Mouse (Mus musculus) heart, adult 8-10 months (tissue): Measurements from ENCODE around the gene Tbcb. TPM values are rescaled to one million over a fixed set of nuclear protein-coding genes. Genes with fewer than 3 reads are reported as not detected.
"Not testable (repeated sequence)": the region's sequence is repeated elsewhere in the genome, so short reads cannot be mapped to it uniquely, and the experiment has no call there.

Experiments
- DNase-seq: peaks from one replicate; pipeline ENCODE4 v3.0.0; 2022; ENCODE audit warnings: low spot score
- total RNA-seq, 4 experiments: library from RNA; stranded (reverse); gene quantifications; 2 replicates each; pipeline ENCODE4 v1.2.4; 2022

Gene Tbcb
- total RNA-seq = 10 to 100 TPM; 51.2 to 62.4 (median 57.6) TPM

DNA sequence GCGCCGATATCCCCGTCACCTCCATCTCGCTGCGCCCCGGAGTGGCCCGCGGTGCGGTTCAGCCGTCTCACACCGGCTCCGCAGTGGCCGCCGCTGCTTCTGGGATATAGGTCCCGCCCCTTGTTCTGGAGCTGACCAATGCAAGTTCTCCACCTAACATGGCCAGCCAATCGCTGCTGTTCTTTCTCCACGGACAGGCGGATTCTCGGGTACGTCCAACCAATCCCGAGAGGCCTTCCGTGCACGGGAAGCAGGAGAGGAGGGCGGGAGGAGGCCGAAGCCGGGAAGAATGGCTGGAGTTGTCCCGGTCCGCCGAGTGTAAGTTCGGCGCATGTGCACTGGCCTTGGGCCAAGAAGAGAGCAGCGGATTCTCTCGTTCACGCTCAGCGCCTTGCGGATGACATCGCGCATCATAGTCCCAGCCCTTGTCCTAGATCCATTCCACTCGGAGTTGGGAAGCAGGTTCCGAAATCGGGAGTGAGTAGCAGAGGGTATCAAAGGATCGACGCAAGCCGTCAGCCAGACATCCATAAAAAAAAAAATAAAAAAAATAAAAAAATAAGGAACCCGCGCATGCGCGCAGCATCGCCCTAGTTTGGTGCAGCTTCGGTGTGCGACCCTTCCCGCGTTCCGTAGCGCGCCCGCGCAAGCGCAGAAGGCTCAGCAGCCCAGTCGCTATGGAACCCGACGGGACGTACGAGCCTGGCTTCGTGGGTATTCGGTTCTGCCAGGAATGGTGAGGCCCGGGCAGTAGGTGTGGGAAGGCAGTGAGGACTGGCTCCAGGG lies at the start of gene Tbcb, which contains the start of gene Polr2i:
Tbcb (minus strand) TSS at position 604 of the 786 bp plus-strand sequence.
Polr2i (plus strand) TSS at position 280 of the 786 bp plus-strand sequence.
- peak; percentile 98 for DNase-seq

DNA sequence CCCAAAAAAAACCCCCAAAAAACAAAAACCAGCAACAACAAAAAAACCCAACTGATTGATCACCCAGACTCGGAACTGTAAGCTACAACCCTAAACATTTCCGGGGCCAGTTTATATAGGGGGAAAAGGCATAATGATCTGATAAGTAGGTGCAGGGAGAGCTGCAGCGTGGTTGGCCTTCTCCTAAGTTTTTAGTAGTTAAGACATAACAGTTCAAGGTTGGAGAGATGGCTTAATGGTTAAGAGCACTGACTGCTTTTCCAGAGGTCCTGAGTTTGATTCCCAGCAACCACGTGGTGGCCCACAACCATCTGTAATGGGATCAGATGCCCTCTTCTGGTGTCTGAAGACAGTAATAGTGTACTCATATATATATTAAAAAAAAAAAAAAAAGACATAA lies 49.5 kb upstream of the Tbcb start:
- no peak for DNase-seq

DNA sequence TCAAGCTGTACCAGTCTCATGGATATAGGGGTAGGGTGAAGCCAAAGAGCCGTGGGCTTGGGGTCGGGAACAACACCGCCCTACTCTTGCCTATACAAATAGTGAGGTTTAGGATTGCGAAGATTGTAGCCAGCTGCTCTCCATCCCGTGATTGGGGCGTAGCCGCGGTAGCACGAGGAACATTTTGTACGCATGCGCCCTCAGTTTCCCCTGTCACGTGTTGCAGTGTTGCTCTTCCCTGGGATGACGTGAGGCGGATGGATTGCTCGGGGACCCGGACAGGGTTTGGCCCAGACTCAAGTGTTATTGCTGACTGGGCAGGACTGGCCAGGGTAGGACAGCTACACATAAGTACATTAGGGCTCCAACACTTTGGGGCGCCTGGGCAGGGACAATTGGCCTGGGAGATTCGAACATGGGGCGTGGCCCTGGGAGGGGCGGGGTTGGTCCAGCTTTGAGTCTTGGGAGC lies 48.6 kb upstream of the Tbcb start:
- peak; percentile 91 for DNase-seq

DNA sequence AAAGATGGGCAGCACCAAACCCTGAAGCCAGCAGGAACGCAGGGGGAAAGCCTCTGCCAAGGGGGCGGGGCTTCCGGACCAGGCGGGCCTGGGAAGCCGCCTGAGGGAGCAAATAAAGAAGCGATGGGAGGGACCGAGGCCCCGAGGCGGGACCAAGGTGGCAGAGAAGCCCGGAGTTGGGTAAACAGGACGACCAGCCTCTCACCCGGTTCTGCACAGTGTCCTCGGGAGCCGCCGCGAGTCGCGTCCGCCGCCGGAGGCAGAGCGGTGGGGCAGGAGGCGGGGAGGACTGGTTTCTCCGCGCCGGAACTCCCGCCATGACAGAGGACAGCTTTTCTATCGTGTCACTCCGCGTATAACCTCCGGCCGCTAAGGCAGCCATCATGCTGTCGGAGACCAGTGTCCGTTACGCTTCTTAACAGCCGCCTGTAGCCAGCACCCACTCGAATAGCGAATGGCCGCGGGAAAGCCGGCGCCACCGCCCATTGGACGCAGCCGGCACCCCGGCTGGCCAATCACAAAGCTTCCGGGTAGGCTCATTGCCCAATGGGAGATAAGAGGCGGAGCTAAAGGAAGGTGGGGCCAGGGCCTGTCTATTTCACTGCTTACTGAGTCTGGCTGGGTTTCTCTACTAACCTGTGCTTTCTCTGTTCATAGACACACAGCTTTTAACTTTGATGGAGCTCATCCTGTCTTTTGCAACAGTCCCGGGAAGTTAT lies 48.0 kb upstream of the Tbcb start, which contains the start of the genes Thap8 and Wdr62:
Thap8 (plus strand) TSS at position 144 of the 719 bp plus-strand sequence.
Wdr62 (minus strand) TSS at position 469 of the 719 bp plus-strand sequence.
- DNase-seq = peak; percentile 91

DNA sequence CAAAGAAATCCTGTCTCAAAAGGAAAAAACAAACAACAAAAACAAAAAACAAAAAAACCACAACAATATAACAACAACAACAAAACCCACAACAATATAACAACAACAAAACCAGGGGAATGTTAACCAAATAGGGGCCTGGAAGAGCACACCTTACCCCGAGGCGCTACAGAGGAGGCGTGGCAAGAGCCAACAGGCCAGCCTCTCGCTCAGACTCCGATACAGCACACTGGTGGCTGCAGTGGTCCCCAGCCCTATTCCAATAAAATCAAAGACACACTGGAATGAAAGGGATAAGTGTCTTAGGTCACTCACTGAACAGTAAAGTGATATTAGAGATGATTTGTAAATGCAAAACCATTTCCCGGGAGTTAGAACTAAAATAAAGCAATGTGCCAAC lies 47.5 kb upstream of the Tbcb start:
- no peak for DNase-seq

DNA sequence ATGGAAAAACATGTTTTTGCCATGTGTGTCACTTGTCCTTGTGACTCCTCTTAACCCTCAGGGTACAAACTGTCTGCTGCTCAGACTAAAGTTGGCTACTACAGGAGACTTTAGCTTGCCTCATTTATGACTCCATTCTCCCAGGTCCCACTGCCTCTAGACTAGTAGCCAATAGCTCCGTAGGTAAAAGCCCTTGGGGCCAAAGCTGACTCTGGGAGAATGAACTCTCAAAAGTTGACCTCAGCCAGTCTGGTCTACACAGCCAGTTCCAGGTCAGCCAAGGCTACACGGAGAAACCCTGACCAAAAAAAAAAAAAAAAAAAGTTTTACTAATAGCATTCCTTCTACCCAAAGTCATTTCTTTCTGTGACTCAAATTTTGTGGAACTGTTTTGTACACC lies 46.8 kb upstream of the Tbcb start:
- no peak for DNase-seq

DNA sequence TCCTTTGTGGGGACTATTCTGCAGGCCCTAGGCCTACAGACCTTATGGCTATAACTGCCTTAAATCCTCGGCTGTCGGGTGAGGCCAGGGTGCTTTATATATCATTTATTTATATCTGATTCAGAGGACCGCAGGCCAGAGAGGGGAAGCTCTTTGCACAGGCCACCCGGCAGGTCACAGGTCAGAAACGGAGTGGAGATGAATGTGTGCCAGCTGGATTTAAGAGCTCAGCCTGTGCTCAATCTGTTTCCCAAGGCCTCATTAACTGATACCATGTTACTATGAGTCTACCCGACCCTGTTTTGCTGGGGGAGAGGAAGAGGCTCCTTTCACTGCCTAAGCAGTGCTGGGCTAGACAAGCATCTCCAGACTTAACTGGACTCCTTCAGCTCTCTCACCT lies 42.3 kb upstream of the Tbcb start:
- DNase-seq = no peak

DNA sequence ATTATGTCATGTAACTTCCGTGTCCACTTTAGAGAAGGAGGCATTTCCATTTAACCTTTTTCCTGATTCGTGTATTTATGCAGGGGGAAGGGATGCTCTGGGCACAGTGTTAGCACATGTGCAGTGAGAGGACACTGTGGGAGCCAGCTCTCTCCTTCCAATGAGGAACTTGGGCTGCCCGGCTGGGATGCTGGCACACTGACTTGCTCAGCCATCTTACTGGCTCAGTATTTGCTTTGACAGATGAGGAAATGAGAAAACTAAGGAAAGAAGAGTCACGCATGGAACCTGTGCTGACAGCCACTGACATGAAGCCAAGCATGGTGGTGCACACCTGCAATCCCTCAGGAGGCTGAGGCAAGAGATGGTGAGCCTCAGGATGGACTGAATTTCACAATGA lies 37.6 kb upstream of the Tbcb start:
- DNase-seq = no peak

DNA sequence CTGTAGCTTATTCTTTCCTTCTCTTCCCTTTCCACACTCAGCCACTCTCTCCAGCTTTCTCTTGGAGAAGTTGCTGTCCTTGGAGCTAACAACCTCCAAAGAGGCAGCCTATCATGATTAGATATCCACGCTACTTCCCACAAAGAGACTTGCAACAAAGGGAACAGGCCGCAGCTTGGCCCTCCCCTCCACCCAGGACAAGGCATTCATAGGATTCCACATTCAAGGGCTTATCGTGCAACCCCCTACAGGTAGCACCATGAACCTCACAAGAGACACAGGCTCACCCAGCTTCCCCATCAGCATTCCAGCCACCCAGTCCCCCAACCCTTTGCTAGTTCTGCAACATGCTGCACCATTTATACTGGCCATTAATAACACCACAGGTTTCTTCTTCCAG lies 34.7 kb upstream of the Tbcb start:
- no peak for DNase-seq

DNA sequence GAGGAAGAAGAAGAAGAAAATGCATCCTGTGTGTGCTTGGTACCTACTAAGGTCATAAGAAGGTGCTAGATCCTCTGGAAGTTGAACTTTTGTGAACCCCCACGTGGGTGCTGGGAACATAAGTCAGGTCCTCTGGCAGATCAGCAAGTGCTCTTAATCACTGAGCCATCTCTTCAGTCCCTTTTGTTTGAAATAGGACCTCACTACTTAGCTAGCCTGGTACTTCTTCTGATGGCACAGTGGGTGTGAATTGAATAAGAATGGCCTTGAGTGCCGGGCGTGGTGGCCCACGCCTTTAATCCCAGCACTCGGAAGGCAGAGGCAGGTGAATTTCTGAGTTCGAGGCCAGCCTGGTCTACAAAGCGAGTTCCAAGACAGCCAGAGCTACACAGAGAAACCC lies 33.9 kb upstream of the Tbcb start:
- DNase-seq = no peak

DNA sequence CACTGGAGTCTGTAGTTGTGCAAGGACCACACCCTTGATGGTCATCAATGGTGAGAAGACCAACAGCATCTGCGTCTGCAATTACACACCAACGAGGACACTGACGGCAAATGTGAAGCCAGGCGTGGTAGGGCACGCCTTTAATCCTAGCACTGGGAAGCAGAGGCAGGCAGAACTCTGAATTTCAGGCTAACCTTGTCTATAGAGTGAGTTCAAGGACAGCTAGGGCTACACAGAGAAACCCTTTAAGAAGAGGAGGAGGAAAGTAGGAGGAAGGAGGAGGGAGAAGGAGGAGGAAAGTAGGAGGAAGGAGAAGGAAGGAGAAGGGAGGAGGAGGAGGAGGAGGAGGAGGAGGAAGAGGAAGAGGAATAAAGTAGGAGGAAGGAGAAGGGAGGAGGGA lies 33.5 kb upstream of the Tbcb start:
- no peak for DNase-seq

DNA sequence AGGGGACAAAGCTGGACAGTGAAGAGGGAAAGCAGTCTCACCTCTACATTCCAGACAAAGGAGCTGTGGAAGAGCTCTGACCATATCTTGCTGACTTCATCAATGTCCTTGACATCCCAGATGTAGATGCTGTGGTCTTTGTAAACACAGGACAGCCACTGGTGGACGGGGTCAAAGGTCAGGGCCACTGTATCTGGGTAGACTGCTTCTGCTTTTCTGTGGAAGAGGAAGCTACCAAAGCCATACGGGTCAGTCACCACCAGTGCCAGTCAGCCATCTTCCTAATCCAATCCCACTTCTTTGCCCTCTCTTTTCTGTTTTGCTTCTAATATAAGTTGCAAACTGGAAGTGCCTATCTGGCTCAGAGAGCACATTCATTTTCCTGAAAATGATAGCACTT lies 33.0 kb upstream of the Tbcb start:
- DNase-seq = no peak

DNA sequence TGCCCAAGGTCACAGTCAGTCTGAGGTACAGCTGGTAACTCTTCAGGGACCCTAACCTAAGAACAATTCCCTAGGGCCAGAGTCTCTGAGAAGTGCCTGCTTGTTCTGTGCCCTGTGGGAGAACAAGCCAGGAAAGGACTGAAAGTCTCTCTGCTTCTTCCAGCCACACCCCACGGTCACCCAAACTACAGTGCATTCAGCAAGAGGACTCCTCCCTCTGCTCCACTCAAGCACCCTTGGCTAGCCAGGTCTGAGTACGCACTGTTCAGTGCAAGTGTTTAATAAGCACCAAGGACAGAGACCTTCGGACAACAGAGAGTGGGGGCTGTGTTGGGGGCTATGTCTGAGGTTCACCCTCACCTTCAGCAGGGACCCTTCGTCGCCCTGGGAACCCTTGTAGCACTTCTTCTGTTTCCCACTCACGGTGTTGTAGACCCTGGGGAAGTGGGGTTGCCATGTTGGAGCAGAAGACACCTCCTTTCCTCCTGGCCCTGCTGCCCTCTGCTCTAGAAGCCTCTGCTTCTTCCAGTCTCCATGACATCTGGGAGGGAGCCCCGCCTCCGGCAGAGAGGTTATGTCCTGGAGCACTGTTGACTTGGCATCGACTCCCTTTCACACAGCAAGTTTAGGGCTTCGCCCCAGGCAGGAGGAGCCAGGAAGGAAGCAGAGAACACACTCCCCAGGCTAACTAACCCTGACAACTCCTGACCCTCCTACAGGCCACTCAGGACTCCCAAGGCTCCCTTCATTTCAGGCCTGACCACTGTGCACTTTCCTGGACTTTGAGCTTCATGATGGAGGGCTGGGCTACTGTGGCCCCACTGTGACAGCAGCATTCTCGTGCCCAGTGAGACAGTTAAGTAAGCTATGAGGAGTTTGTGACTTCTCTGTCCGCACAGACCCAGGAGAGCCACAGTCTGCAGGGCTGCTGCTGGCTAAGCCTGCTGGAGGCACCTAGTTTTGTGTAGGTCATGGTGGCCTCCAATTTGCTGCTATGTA lies 20.2 kb upstream of the Tbcb start:
- peak; percentile 3 for DNase-seq

DNA sequence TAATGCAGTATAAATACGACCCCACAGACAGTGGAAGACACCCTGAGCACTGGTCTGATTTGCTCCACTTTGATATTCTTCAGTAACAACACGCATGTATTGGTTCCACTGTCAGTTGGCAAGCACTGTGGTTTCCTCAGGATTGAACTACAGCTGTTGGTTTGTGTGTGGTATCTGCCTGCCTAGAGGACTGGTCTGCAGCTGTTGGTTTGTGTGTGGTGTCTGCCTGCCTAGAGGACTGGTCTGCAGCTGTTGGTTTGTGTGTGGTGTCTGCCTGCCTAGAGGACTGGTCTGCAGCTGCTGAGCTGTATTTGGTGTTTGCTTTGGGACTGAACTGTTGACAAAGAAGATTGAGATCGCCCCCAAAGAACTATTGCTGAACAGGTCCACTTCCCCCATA lies 5.3 kb upstream of the Tbcb start:
- DNase-seq = not testable (repeated sequence)

DNA sequence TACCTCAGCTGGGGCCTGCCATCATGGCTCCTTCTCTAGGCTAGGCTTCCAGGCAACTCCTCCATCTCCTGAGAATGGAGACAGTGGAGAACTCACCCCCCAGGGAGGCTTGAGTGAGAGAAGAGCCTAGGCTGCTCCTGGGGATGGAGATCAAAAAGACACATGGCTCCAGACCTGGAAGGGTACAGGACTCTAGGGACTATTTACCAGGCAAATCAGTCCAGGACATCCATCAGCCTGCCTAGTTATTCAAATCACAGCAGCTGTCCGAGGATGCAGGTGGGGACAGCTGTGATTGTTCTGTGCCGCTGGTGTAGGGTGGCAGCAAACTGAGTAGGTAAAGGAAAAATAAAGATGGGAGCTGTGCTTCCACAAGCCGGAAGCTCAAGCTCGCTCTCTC lies 3.6 kb upstream of the Tbcb start, which contains the start of gene Ovol3:
Ovol3 (minus strand) TSS at position 101 of the 400 bp plus-strand sequence.
- DNase-seq = no peak

DNA sequence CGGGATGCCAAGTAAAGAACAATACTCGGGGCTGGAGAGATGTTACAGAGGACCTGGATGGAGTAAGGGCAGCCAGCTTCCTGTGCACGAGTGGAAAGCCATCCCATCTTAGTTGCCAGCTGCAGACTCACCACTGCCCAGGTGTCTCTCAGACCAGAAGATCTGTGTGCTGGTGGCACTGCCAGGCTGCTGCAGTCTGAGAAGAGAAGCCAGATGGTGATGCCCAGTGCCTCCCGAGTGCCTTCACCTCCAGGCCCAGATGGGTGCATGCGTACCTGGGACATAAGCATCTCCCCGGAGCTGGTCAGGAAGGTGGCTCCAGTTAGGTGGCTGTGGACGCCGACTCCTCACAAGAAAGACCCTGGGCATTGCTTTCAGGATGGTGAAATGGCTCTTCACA lies 3.0 kb upstream of the Tbcb start:
- no peak for DNase-seq

DNA sequence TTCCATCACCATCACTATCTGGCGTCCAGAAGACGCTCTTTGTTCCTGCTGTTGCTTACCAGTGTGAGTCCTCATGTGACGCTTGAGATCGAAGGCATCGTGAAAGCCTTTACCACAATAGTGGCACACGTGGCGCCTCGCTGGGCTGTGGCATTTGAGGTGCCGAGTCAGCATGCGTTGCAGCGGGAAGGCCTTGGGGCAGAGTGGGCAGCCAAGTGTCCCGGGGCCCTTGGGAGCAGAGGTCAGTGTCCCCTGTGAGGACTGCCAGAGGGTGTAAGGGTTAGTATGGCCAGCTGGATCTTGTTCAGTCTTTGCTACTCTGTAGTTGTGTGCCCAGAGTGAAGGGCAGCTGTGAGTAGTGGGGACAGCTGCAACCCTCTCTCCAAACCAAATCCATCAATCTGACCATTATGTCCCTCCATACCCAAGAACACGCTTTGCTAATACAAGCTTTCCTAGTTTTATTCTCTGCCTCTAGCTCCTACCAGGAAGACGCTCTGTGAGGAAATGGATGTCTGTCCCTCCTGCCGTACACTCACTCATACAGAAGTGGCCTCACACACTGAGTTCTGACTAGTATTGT lies 2.3 kb upstream of the Tbcb start:
- DNase-seq = no peak

DNA sequence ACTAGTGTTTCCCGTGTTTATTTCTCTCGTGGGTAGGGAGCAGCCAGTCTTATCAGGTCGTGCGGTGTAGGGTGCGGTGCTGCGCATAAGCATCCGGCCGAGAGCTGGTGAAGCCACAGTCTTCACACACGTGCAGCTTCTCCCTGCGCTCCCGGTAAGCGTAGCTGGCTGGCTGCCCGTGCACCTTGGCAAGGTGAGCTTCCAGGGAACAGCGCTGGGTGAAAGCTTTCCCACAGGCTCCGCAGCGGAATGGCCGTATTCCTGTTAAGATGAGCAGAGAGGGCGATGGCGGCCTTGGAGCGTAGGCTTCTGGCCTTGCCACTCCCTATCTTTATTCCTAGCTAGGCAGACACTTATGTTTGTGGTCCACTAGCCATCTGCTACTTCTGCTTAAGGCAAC lies 1.3 kb upstream of the Tbcb start:
- no peak for DNase-seq

DNA sequence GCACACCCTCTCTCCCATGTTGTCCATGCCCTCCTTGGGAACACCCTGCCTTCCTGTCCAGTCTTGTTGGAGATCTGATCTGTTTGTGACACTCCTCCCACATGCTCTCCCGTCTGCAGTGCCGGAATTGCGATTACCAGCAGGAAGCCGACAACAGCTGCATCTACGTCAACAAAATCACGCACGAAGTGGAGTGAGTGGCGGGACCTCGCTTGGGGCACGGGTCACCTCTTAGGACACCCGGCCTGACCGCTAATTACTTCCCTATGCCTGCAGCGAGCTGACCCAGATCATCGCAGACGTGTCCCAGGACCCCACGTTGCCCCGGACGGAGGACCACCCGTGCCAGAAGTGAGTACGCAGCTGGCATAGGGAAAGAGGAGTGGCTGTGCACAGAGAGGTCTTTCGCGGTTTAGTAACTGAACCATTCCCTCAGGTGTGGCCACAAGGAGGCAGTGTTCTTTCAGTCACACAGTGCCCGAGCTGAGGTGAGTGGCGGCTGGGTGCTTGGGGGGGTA lies 618 bp upstream of the Tbcb start:
- peak; percentile 17 for DNase-seq

DNA sequence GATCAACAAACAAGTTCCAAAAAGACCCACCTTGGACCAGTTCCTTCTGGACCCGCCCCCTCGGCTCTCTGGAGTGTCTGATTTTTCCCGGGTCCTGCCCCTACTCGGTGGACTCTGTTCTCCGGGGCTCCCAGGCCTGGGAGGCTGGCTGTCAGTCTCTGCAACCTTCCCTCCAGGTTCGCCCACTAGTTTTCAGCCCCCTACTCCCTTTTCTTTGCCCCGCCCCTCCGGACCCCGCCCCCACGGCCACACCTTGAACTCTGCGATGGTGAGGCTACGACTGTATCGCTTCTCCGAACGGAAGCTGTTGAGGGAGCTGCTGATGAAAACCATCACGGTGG lies 774 bp downstream of the Tbcb start:
- no peak for DNase-seq

DNA sequence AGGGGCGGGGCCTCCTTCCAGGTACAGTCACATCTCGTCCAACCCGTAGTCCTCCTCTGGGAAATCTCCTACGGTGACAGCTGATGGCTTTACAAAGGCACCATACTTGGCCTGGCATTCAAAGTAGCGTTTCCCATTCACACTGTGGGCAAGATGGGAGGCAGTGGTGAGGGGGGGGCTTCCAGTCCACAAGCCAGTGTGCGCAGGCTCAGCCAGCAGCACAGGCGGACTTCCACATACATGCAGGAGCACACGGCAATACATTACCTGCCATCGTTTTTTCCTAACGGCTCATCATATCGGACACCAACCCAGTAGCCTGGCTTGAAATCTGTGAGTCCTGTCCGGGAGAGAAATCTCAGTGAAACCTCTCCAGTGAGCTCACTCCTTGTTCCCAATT lies 7.9 kb downstream of the Tbcb start:
- no peak for DNase-seq
